Mouse (Mus musculus) heart, adult 10 weeks (tissue): Measurements from ENCODE around the gene Hist1h2bq. TPM values are rescaled to one million over a fixed set of nuclear protein-coding genes. Genes with fewer than 3 reads are reported as not detected.

Experiments
- polyA plus RNA-seq: library from polyadenylated mRNA; stranded (reverse); fragments of 350-450 nt; fragmentation: Illumina TruSeq; extraction: RNeasy Lipid Tissue Mini Kit (QIAGEN cat#74804); gene quantifications from one replicate; pipeline ENCODE4 v1.2.3, GENCODE M21; 2014; ENCODE audit warnings: low read depth, low replicate concordance

Hist1h2bq gene
- polyA plus RNA-seq = 0.92 TPM

DNA sequence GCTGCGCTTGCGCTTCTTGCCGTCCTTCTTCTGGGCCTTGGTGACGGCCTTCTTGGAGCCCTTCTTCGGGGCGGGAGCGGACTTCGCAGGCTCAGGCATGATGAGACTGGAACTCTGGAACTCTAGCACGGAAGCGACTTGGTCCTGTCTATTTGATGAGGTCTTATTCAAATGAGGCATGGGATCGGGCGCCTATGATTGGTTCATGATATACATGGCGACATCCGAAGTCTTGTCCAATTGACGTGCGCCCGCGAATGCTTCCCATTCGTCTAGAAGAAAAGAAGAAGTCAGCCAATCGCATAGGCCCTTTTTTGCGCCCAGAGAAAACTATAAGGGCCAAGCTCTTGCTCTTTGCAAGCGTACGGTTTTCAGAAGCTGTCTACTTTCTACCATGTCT is at the start of gene Hist1h2bq, which contains the start of gene Hist1h2ao:
Hist1h2bq (minus strand) TSS at position 125 of the 400 bp plus-strand sequence.
Hist1h2ao (plus strand) TSS at position 393 of the 400 bp plus-strand sequence.

DNA sequence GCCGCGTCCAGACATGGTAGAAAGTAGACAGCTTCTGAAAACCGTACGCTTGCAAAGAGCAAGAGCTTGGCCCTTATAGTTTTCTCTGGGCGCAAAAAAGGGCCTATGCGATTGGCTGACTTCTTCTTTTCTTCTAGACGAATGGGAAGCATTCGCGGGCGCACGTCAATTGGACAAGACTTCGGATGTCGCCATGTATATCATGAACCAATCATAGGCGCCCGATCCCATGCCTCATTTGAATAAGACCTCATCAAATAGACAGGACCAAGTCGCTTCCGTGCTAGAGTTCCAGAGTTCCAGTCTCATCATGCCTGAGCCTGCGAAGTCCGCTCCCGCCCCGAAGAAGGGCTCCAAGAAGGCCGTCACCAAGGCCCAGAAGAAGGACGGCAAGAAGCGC is 23.5 kb upstream of the Hist1h2bq start, which contains the start of the genes Hist1h2ap and Hist1h2br:
Hist1h2ap (minus strand) TSS at position 47 of the 400 bp plus-strand sequence.
Hist1h2br (plus strand) TSS at position 283 of the 400 bp plus-strand sequence.

DNA sequence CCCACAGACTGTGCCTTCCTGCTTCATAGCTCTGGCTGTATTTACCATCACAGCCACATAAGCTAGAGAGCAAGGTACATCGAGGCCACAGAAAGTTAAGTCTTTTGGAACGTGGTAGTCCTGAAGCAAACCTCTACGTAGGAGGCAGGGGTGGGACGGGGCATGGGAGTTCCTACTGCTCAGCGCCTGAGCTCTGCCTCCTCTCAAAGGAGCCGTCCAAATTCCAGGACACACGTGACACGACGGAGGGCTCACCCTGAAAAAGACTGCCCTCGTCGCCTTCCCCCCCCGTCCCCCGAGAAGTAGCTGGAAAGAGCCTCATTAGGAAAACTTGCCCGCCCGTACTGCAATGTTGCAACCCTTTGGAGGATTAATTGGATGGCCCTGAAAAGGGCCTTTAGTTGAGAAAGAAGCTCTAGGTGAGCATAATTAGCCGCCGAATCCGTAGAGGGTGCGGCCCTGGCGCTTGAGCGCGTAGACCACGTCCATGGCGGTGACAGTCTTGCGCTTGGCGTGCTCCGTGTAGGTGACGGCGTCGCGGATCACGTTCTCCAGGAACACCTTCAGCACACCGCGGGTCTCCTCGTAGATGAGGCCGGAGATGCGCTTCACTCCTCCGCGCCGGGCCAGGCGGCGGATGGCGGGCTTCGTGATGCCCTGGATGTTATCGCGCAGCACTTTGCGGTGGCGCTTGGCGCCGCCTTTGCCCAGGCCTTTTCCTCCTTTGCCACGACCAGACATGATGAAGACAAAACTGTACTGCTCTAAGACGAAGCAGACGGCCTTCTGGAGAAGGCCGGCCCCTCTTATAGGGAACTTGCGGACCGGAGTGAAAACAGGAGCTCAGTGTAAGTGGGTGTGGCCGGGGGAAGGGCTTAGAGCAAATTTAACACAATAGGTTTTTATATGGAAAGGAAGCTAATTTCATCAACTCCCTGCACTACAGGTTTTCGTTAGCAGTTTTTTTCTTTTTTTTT is 21.7 kb upstream of the Hist1h2bq start, which contains the start of gene Hist1h4n:
Hist1h4n (minus strand) TSS at position 779 of the 977 bp plus-strand sequence.

DNA sequence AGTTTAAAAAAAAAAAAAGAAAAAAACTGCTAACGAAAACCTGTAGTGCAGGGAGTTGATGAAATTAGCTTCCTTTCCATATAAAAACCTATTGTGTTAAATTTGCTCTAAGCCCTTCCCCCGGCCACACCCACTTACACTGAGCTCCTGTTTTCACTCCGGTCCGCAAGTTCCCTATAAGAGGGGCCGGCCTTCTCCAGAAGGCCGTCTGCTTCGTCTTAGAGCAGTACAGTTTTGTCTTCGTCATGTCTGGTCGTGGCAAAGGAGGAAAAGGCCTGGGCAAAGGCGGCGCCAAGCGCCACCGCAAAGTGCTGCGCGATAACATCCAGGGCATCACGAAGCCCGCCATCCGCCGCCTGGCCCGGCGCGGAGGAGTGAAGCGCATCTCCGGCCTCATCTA is 1.5 kb upstream of the Hist1h2bq start, which contains the start of gene Hist1h4m:
Hist1h4m (plus strand) TSS at position 208 of the 400 bp plus-strand sequence.

DNA sequence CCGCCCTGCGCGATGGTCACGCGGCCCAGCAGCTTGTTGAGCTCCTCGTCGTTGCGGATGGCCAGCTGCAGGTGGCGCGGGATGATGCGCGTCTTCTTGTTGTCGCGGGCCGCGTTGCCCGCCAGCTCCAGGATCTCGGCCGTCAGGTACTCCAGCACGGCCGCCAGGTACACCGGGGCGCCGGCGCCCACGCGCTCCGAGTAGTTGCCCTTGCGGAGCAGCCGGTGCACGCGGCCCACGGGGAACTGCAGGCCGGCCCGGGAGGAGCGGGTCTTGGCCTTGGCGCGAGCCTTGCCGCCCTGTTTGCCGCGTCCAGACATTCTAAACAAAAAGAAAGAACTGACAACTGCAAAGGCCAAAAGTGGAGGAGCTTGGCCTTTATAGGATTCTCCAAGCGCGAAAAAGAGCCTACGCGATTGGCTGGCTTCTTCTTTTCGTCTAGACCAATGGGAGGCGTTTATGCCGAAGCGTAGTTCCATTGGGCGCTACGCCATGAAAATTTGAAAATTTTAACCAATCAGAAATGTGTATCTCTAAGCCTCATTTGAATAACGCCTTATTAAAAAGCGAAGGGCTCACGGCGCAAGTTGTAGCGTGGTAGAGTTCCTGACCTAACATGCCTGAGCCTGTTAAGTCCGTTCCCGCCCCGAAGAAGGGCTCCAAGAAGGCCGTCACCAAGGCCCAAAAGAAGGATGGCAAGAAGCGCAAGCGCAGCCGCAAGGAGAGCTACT is 22.9 kb downstream of the Hist1h2bq start, which contains the start of the genes Hist1h2an and Hist1h2bp:
Hist1h2an (minus strand) TSS at position 320 of the 731 bp plus-strand sequence.
Hist1h2bp (plus strand) TSS at position 563 of the 731 bp plus-strand sequence.

DNA sequence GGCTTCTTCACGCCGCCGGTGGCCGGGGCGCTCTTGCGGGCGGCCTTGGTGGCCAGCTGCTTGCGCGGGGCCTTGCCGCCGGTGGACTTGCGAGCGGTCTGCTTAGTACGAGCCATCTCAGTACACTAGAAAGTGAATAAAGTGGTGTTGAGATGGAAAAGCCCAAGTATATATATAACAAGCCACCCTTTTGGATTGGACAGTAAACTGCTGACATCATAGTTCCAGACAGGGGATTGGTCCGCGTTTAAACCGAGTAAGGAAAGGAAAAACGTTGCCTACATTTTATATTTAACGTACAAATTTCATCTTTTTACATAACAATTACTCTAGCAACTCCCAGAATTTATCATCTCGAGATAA is 26.8 kb downstream of the Hist1h2bq start, which contains the start of gene Hist1h3i:
Hist1h3i (minus strand) TSS at position 116 of the 363 bp plus-strand sequence.

DNA sequence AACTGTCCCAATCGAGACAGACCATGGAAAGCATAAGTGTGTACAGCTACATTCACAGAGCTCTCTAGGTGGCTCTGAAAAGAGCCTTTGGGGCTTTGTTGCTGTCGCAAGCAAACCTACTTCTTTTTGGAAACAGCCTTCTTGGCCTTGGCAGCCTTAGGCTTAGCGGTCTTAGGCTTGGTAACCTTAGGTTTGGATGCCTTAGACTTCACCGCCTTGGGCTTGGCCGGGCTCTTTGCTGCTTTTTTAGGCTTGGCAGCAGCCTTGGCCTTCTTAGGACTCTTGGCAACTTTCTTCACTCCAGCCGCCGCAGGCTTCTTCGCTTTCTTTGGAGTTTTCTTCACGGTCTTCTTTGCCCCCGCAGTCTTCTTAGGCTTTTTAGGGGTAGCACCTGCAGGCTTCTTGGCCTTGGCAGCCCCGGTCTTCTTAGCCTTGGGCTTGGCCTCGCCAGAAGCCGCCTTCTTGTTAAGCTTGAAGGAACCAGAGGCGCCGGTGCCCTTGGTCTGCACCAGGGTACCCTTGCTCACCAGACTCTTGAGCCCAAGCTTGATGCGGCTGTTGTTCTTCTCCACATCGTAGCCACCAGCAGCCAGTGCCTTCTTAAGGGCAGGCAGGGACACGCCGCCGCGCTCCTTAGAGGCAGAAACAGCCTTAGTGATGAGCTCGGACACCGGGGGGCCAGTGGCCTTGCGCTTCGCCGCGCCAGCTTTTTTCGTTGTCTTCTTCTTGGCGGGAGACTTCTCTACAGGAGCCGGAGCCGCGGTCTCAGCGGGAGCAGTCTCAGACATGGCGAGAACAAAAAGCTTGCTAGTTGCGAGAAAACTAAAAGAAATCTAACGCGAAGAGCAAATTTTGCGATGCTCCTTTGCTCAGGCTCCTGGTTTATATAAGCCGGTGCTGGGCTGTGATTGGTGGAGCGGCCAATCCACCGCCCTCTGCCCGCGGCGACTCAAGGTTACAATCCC is 29.9 kb downstream of the Hist1h2bq start, which contains the start of gene Hist1h1b:
Hist1h1b (minus strand) TSS at position 859 of the 965 bp plus-strand sequence.

Other genes starting within 250 kb of the Hist1h2bq start
- not detected for gene Olfr1364, start 228.4 kb downstream of the Hist1h2bq start, polyA plus RNA-seq
- gene Olfr1362, start 196.2 kb downstream of the Hist1h2bq start, polyA plus RNA-seq = not detected
- gene Olfr11, start 167.7 kb downstream of the Hist1h2bq start, polyA plus RNA-seq = not detected
- not detected for gene Olfr1361, start 146.8 kb downstream of the Hist1h2bq start, polyA plus RNA-seq
- not detected for gene Olfr1360, start 132.8 kb downstream of the Hist1h2bq start, polyA plus RNA-seq
- gene Olfr1359, start 112.1 kb downstream of the Hist1h2bq start, polyA plus RNA-seq = not detected
- not detected for gene Hist1h2bl, start 94.1 kb downstream of the Hist1h2bq start, polyA plus RNA-seq
- not detected for gene Hist1h2ai, start 93.8 kb downstream of the Hist1h2bq start, polyA plus RNA-seq
- not detected for gene Hist1h3h, start 92.5 kb downstream of the Hist1h2bq start, polyA plus RNA-seq
- gene Hist1h2bm, start 88.2 kb downstream of the Hist1h2bq start, polyA plus RNA-seq = not detected
- gene Hist1h4j, start 75.1 kb downstream of the Hist1h2bq start, polyA plus RNA-seq = not detected
- not detected for gene Hist1h4k, start 59.7 kb downstream of the Hist1h2bq start, polyA plus RNA-seq
- gene Hist1h2ak, start 56.4 kb downstream of the Hist1h2bq start, polyA plus RNA-seq = not detected
- not detected for gene Hist1h2bn, start 56.1 kb downstream of the Hist1h2bq start, polyA plus RNA-seq
- not detected for gene Hist1h1b, start 29.6 kb downstream of the Hist1h2bq start, polyA plus RNA-seq
- 2.4 TPM for gene Hist1h3i, start 26.8 kb downstream of the Hist1h2bq start, polyA plus RNA-seq
- gene Hist1h2an, start 23.0 kb downstream of the Hist1h2bq start, polyA plus RNA-seq = not detected
- gene Hist1h2bp, start 22.7 kb downstream of the Hist1h2bq start, polyA plus RNA-seq = not detected
- not detected for gene Hist1h2ao, start 268 bp upstream of the Hist1h2bq start, polyA plus RNA-seq
- not detected for gene Hist1h4m, start 1.5 kb upstream of the Hist1h2bq start, polyA plus RNA-seq
- not detected for gene Hist1h4n, start 22.0 kb upstream of the Hist1h2bq start, polyA plus RNA-seq
- not detected for gene Hist1h2ap, start 23.3 kb upstream of the Hist1h2bq start, polyA plus RNA-seq
- gene Hist1h2br, start 23.5 kb upstream of the Hist1h2bq start, polyA plus RNA-seq = not detected
- gene Zfp184, start 134.9 kb upstream of the Hist1h2bq start, polyA plus RNA-seq = 0.31 TPM
- not detected for gene Pom121l2, start 171.0 kb upstream of the Hist1h2bq start, polyA plus RNA-seq
- not detected for gene Prss16, start 199.5 kb upstream of the Hist1h2bq start, polyA plus RNA-seq
- gene Hist1h2ah, start 225.4 kb upstream of the Hist1h2bq start, polyA plus RNA-seq = not detected
- gene Hist1h2bk, start 225.7 kb upstream of the Hist1h2bq start, polyA plus RNA-seq = not detected
- 6.0 TPM for gene Hist1h4i, start 231.2 kb upstream of the Hist1h2bq start, polyA plus RNA-seq
- gene Hist1h2ag, start 232.7 kb upstream of the Hist1h2bq start, polyA plus RNA-seq = not detected
- not detected for gene Hist1h2bj, start 233.0 kb upstream of the Hist1h2bq start, polyA plus RNA-seq